Mouse (Mus musculus): ENCODE results near the gene Prss57.

Gene Prss57

GRCm38 (mm10) chr10:79790861-79791260, at the start of gene Prss57:
Prss57 (minus strand) TSS chr10:79790961.
- no peak for DNase-seq (ENCODE audit: low spot score in 2 of 2)

GRCm38 (mm10) chr10:79840091-79840490, 49.3 kb upstream of the Prss57 start:
- no peak for DNase-seq (ENCODE audit: low spot score in 2 of 2)

GRCm38 (mm10) chr10:79838151-79838550, 47.4 kb upstream of the Prss57 start:
- DNase-seq (ENCODE audit: low spot score in 2 of 2): no peak

- no peak for DNase-seq (ENCODE audit: low spot score in 2 of 2)
Measured at GRCm38 (mm10) chr10:79836918-79837317, 46.2 kb upstream of the Prss57 start.

GRCm38 (mm10) chr10:79834769-79835398, 44.1 kb upstream of the Prss57 start:
- DNase-seq (ENCODE audit: low spot score in 2 of 2): peak; percentile 66 to 76

- DNase-seq (ENCODE audit: low spot score in 2 of 2): no peak
Measured at GRCm38 (mm10) chr10:79832786-79833181, 42.0 kb upstream of the Prss57 start.

- no peak for DNase-seq (ENCODE audit: low spot score in 2 of 2)
Measured at GRCm38 (mm10) chr10:79832026-79832785, 41.4 kb upstream of the Prss57 start.

GRCm38 (mm10) chr10:79831583-79831982, 40.8 kb upstream of the Prss57 start:
- no peak for DNase-seq (ENCODE audit: low spot score in 2 of 2)

GRCm38 (mm10) chr10:79824413-79824812, 33.7 kb upstream of the Prss57 start:
- no peak for DNase-seq (ENCODE audit: low spot score in 2 of 2)

GRCm38 (mm10) chr10:79823011-79823410, 32.2 kb upstream of the Prss57 start:
- no peak for DNase-seq (ENCODE audit: low spot score in 2 of 2)

- no peak for DNase-seq (ENCODE audit: low spot score in 2 of 2)
Measured at GRCm38 (mm10) chr10:79822372-79822771, 31.6 kb upstream of the Prss57 start.

GRCm38 (mm10) chr10:79821731-79822130, 31.0 kb upstream of the Prss57 start:
- DNase-seq (ENCODE audit: low spot score in 2 of 2): no peak

GRCm38 (mm10) chr10:79820782-79821181, 30.0 kb upstream of the Prss57 start, which contains the start of gene Misp:
Misp (plus strand) TSS chr10:79820989.
- DNase-seq (ENCODE audit: low spot score in 2 of 2): no peak

GRCm38 (mm10) chr10:79820277-79820676, 29.5 kb upstream of the Prss57 start:
- no peak for DNase-seq (ENCODE audit: low spot score in 2 of 2)

- no peak for DNase-seq (ENCODE audit: low spot score in 2 of 2)
Measured at GRCm38 (mm10) chr10:79819606-79820005, 28.8 kb upstream of the Prss57 start.

GRCm38 (mm10) chr10:79818225-79818624, 27.5 kb upstream of the Prss57 start:
- DNase-seq (ENCODE audit: low spot score in 2 of 2): no peak

GRCm38 (mm10) chr10:79817111-79817510, 26.4 kb upstream of the Prss57 start:
- DNase-seq (ENCODE audit: low spot score in 2 of 2): no peak

GRCm38 (mm10) chr10:79815671-79816494, 25.1 kb upstream of the Prss57 start:
- no peak for DNase-seq (ENCODE audit: low spot score in 2 of 2)

- no peak for DNase-seq (ENCODE audit: low spot score in 2 of 2)
Measured at GRCm38 (mm10) chr10:79814271-79814842, 23.6 kb upstream of the Prss57 start.

- DNase-seq (ENCODE audit: low spot score in 2 of 2): peak; percentile 80 to 83
Measured at GRCm38 (mm10) chr10:79811736-79812637, 21.2 kb upstream of the Prss57 start.

- no peak for DNase-seq (ENCODE audit: low spot score in 2 of 2)
Measured at GRCm38 (mm10) chr10:79808728-79809127, 18.0 kb upstream of the Prss57 start.
